Mouse (Mus musculus): Measurements from ENCODE around the gene Nme7. TPM values are rescaled to one million over a fixed set of nuclear protein-coding genes. Genes with fewer than 3 reads are reported as not detected.

Gene Nme7
- polyA plus RNA-seq, 1 experiment from 2014 or later: 36.9 TPM

DNA sequence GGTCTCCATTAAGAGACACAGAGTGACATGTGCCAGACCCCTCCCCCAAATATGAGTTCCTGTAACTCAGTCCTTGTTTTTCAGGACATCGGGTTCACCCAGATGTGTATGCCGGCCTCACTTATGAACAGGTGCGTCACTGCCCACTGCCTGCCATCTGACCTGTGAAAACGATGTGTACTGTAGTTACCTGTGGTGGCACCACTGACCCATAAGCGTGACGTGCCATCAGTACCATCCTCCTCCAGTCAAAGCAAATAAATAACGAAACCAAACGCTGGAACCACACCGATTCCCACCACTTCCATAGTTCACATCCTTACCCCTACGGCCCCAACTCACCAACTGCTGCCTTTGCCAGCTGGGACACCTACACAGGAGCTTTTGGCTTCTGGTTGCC, 142.6 kb downstream of the Nme7 start:
- Histone ChIP-seq H3K27me3 (ENCODE audit: control insufficient read depth, insufficient read depth, low read length) (no peaks in the 10 kb centered on the region), H3K4me2 (replicated peaks; ENCODE audit: low read depth, low read length) (no peak overlapping the region), H3K9me3 (ENCODE audit: control insufficient read depth, low read depth, low read length) (no peaks in the 10 kb centered on the region), H3K9ac (replicated peaks; ENCODE audit: low read depth, low read length) (no peak overlapping the region), H3K36me3 (ENCODE audit: control insufficient read depth, insufficient read depth, low read length) (peaks cover 11% of the 10 kb centered on the region), H3K27ac (ENCODE audit: low read length) (no peak overlapping the region), H3K4me1 (ENCODE audit: control insufficient read depth, insufficient read depth, low read length) (no peaks in the 10 kb centered on the region), H3K4me3 (ENCODE audit: low read depth, low read length) (no peak overlapping the region)
- 92% methylated on average over 10 of the region's 10 CpGs for WGBS
- ATAC-seq (ENCODE audit: insufficient number of reproducible peaks, insufficient read depth, low FRiP score, low read depth): no peak

DNA sequence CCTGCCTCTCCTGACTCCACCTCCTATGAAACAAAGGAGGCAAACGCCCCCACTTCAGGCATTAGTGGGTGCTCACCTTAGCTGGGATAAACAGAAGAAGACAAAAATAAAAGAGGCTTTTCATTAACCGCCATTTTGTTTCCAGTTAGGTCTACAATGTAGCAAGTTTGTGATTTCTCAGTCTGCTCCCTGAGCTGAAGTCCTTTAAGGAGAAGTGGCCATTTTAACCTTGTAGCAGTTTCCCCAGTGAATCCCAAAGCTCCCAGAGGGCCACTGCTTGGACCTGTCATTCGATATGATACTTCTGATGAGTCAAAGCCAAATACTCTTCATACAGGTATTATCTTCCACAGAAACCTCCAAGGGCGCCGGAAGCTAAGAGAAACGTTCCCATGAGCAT, 143.6 kb downstream of the Nme7 start:
- no peaks in the 10 kb centered on the region for H3K27me3 ChIP-seq (ENCODE audit: control insufficient read depth, insufficient read depth, low read length)
- H3K4me2 ChIP-seq (replicated peaks; ENCODE audit: low read depth, low read length): no peak overlapping the region
- peaks cover 10% of the 10 kb centered on the region; the same call in 1 of the 2 replicates for H3K36me3 ChIP-seq (ENCODE audit: control insufficient read depth, insufficient read depth, low read length)
- 87% methylated on average over 6 of the region's 6 CpGs for WGBS
- ATAC-seq (ENCODE audit: insufficient number of reproducible peaks, insufficient read depth, low FRiP score, low read depth): no peak
- H3K27ac ChIP-seq (ENCODE audit: low read length): no peak overlapping the region
- no peaks in the 10 kb centered on the region for H3K4me1 ChIP-seq (ENCODE audit: control insufficient read depth, insufficient read depth, low read length)
- no peaks in the 10 kb centered on the region for H3K9me3 ChIP-seq (ENCODE audit: control insufficient read depth, low read depth, low read length)
- H3K4me3 ChIP-seq (ENCODE audit: low read depth, low read length): no peak overlapping the region
- H3K9ac ChIP-seq (replicated peaks; ENCODE audit: low read depth, low read length): no peak overlapping the region

DNA sequence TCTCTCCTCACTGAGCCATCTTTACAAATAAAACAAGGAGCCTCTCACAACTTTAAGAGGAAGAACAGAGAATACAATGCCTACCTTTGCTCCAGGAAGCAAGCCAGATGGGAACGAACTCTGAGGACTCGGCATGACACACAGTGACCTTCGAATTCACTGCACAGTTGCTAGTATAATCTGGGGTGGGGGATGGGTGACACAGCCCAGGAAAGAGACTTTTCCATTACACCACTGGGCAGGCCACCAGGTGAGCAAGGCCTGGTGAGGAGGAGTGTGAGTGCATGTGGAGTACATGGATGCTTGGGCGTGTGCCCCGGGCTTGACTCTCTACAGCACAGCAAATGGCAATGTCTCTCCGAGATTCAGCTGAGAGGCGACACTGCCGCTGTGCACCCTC, 145.7 kb downstream of the Nme7 start:
- 90% methylated on average over 8 of the region's 8 CpGs for WGBS
- Histone ChIP-seq H3K36me3 (ENCODE audit: control insufficient read depth, insufficient read depth, low read length) (peaks cover 11% of the 10 kb centered on the region; the same call in 1 of the 2 replicates), H3K27me3 (ENCODE audit: control insufficient read depth, insufficient read depth, low read length) (no peaks in the 10 kb centered on the region), H3K4me2 (replicated peaks; ENCODE audit: low read depth, low read length) (no peak overlapping the region), H3K27ac (ENCODE audit: low read length) (no peak overlapping the region), H3K9ac (replicated peaks; ENCODE audit: low read depth, low read length) (no peak overlapping the region), H3K4me1 (ENCODE audit: control insufficient read depth, insufficient read depth, low read length) (peaks cover 3% of the 10 kb centered on the region; the same call in 1 of the 2 replicates), H3K4me3 (ENCODE audit: low read depth, low read length) (no peak overlapping the region), H3K9me3 (ENCODE audit: control insufficient read depth, low read depth, low read length) (no peaks in the 10 kb centered on the region)
- ATAC-seq (ENCODE audit: insufficient number of reproducible peaks, insufficient read depth, low FRiP score, low read depth): no peak

DNA sequence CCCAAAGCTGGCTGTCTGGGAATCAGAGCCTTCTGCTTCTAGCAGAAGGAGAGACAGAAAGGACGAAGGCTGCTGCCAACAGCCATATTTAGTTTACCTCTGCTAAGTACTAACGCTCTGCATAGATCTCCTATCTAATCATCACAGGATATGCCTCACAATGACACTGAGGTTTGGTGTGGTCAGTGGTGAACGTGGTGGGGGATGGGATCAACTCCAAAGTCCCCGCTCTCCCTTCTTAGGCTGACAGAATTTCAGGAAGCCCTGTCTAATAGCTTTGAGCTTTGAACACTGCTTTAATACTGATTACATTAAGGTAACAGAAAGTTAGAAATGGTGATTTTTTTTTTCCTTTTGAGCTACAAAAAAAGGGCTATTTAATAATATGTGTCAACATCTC, 146.3 kb downstream of the Nme7 start:
- WGBS: 67% methylated on average over 4 of the region's 4 CpGs
- H3K4me2 ChIP-seq (replicated peaks; ENCODE audit: low read depth, low read length): no peak overlapping the region
- peaks cover 11% of the 10 kb centered on the region; the same call in 1 of the 2 replicates for H3K36me3 ChIP-seq (ENCODE audit: control insufficient read depth, insufficient read depth, low read length)
- H3K27ac ChIP-seq (ENCODE audit: low read length): no peak overlapping the region
- H3K4me3 ChIP-seq (ENCODE audit: low read depth, low read length): no peak overlapping the region
- ATAC-seq (ENCODE audit: insufficient number of reproducible peaks, insufficient read depth, low FRiP score, low read depth): no peak
- no peaks in the 10 kb centered on the region for H3K9me3 ChIP-seq (ENCODE audit: control insufficient read depth, low read depth, low read length)
- no peak overlapping the region for H3K9ac ChIP-seq (replicated peaks; ENCODE audit: low read depth, low read length)
- no peaks in the 10 kb centered on the region for H3K27me3 ChIP-seq (ENCODE audit: control insufficient read depth, insufficient read depth, low read length)
- H3K4me1 ChIP-seq (ENCODE audit: control insufficient read depth, insufficient read depth, low read length): peaks cover 7% of the 10 kb centered on the region; the same call in 1 of the 2 replicates

DNA sequence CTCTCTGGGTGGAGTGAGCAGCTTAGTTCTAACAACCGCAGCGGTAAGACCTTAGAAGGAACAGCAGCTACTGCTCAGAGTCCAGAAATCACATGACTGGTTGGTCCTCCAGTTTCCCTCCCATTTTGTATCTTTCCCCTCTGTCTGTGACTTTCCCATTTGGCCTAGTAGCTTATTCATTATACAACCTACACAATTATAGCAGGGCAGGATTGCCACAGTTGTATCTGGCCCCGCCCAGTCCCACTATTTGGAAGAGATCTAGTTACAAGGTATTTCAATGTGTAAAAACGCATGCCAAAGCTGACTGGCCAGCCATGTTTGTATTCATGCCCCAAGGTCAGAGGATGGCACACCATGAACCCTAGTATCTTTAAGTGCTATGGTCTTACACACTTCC, 146.7 kb downstream of the Nme7 start:
- H3K9ac ChIP-seq (replicated peaks; ENCODE audit: low read depth, low read length): no peak overlapping the region
- H3K9me3 ChIP-seq (ENCODE audit: control insufficient read depth, low read depth, low read length): no peaks in the 10 kb centered on the region
- no peak for ATAC-seq (ENCODE audit: insufficient number of reproducible peaks, insufficient read depth, low FRiP score, low read depth)
- no peak overlapping the region for H3K4me2 ChIP-seq (replicated peaks; ENCODE audit: low read depth, low read length)
- H3K27ac ChIP-seq (ENCODE audit: low read length): no peak overlapping the region
- H3K4me3 ChIP-seq (ENCODE audit: low read depth, low read length): no peak overlapping the region
- WGBS: 77% methylated on average over 4 of the region's 4 CpGs
- H3K36me3 ChIP-seq (ENCODE audit: control insufficient read depth, insufficient read depth, low read length): peaks cover 11% of the 10 kb centered on the region; the same call in 1 of the 2 replicates
- peaks cover 7% of the 10 kb centered on the region; the same call in 1 of the 2 replicates for H3K4me1 ChIP-seq (ENCODE audit: control insufficient read depth, insufficient read depth, low read length)
- no peaks in the 10 kb centered on the region for H3K27me3 ChIP-seq (ENCODE audit: control insufficient read depth, insufficient read depth, low read length)

DNA sequence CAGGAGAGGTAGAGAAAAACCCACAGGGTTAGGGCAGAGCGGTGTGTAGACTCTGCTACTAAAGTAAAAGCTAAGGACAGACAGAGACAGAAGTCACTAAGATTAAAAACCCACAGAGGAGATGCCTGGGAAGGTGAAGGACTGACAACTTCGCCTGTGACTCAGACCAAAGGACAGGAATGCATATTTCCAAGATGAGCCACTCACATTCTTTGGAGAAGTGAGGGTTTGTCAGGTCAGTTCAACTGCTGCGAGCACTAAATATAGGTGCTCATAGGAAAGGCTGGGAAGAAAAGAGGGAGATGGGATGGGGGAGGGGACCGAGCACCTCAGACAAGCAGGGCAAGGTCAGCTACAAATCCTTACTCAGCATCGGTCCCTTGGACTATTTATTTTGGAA, 147.4 kb downstream of the Nme7 start:
- Histone ChIP-seq H3K4me3 (ENCODE audit: low read depth, low read length) (no peak overlapping the region), H3K9me3 (ENCODE audit: control insufficient read depth, low read depth, low read length) (no peaks in the 10 kb centered on the region), H3K27ac (ENCODE audit: low read length) (no peak overlapping the region), H3K4me2 (replicated peaks; ENCODE audit: low read depth, low read length) (no peak overlapping the region), H3K27me3 (ENCODE audit: control insufficient read depth, insufficient read depth, low read length) (0 out of 2 replicates have a peak, but pooled peaks cover 3% of the 10 kb centered on the region), H3K9ac (replicated peaks; ENCODE audit: low read depth, low read length) (no peak overlapping the region), H3K4me1 (ENCODE audit: control insufficient read depth, insufficient read depth, low read length) (peaks cover 7% of the 10 kb centered on the region; the same call in 1 of the 2 replicates), H3K36me3 (ENCODE audit: control insufficient read depth, insufficient read depth, low read length) (peaks cover 11% of the 10 kb centered on the region; the same call in 1 of the 2 replicates)
- WGBS: 80% methylated on average over 5 of the region's 5 CpGs
- ATAC-seq (ENCODE audit: insufficient number of reproducible peaks, insufficient read depth, low FRiP score, low read depth): no peak

DNA sequence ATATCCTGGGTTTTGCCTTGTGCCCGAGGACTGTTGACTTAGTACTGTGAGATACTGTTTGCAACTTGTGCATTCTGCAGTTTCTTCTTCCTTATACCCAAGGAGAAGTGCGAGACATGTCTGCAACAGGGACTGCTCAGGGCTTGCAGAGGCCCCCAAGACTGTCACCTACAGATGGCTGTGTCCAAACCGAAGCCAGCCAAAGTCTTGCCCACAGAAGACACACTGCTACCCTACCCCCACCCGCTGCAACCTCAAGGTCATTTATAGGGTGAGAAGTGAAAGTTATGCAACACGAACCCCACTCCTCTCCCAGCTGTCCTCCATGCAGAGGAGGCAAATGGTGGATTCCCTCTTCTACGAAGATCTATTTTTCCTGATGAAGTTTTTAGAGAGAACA, 148.7 kb downstream of the Nme7 start:
- 77% methylated on average over 6 of the region's 6 CpGs for WGBS
- ATAC-seq (ENCODE audit: insufficient number of reproducible peaks, insufficient read depth, low FRiP score, low read depth): no peak
- Histone ChIP-seq H3K4me2 (replicated peaks; ENCODE audit: low read depth, low read length) (no peak overlapping the region), H3K27me3 (ENCODE audit: control insufficient read depth, insufficient read depth, low read length) (0 out of 2 replicates have a peak, but pooled peaks cover 3% of the 10 kb centered on the region), H3K27ac (ENCODE audit: low read length) (no peak overlapping the region), H3K36me3 (ENCODE audit: control insufficient read depth, insufficient read depth, low read length) (peaks cover 11% of the 10 kb centered on the region; the same call in 1 of the 2 replicates), H3K9me3 (ENCODE audit: control insufficient read depth, low read depth, low read length) (no peaks in the 10 kb centered on the region), H3K9ac (replicated peaks; ENCODE audit: low read depth, low read length) (no peak overlapping the region), H3K4me1 (ENCODE audit: control insufficient read depth, insufficient read depth, low read length) (peaks cover 9% of the 10 kb centered on the region; the same call in 1 of the 2 replicates), H3K4me3 (ENCODE audit: low read depth, low read length) (no peak overlapping the region)

DNA sequence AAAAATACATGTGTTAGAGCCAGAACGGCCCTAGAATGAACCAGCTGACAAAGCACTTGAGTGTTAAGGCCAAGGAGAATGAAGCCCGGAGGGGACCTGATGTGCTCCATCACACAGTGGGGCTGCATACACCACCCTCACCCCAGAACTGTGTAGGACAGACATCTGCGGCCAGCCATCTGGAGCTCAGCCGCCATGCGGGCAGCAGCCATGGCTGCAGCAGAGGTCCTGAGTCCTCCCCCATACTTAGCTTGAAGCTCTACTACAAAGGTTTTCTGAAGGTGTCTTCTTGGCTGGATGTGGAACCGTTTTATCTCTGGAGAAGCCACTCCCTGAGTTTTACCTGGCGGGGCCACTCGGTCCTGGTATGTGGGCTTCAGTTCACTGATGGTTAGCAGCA, 149.2 kb downstream of the Nme7 start:
- H3K9ac ChIP-seq (replicated peaks; ENCODE audit: low read depth, low read length): no peak overlapping the region
- no peak overlapping the region for H3K4me3 ChIP-seq (ENCODE audit: low read depth, low read length)
- peaks cover 9% of the 10 kb centered on the region; the same call in 1 of the 2 replicates for H3K4me1 ChIP-seq (ENCODE audit: control insufficient read depth, insufficient read depth, low read length)
- 88% methylated on average over 8 of the region's 8 CpGs for WGBS
- H3K4me2 ChIP-seq (replicated peaks; ENCODE audit: low read depth, low read length): no peak overlapping the region
- no peak for ATAC-seq (ENCODE audit: insufficient number of reproducible peaks, insufficient read depth, low FRiP score, low read depth)
- no peaks in the 10 kb centered on the region for H3K9me3 ChIP-seq (ENCODE audit: control insufficient read depth, low read depth, low read length)
- peaks cover 11% of the 10 kb centered on the region; the same call in 1 of the 2 replicates for H3K36me3 ChIP-seq (ENCODE audit: control insufficient read depth, insufficient read depth, low read length)
- no peak overlapping the region for H3K27ac ChIP-seq (ENCODE audit: low read length)
- 0 out of 2 replicates have a peak, but pooled peaks cover 3% of the 10 kb centered on the region for H3K27me3 ChIP-seq (ENCODE audit: control insufficient read depth, insufficient read depth, low read length)

DNA sequence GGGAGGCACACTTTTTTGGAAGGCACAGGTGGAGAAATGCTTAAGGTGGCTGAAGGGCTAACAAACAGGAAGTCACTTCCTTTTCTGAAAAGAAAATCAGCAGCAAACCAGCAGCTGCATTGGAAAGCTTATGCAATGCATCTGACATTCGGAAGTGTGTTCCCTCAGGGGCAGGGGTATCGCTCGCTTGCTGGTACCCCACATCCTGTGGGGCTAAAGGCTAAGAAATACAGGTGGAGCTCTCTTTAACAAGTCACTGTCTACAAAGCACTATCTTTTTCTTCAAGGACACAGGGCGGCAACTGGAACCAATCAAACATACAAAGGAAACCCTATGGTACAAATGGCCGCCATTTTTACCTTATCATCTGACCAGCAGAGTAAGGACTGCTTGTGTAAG, 149.8 kb downstream of the Nme7 start:
- Histone ChIP-seq H3K27me3 (ENCODE audit: control insufficient read depth, insufficient read depth, low read length) (0 out of 2 replicates have a peak, but pooled peaks cover 5% of the 10 kb centered on the region), H3K4me2 (replicated peaks; ENCODE audit: low read depth, low read length) (0 out of 2 replicates have a peak overlapping the region, but pooled peaks have one; percentile 42), H3K4me3 (ENCODE audit: low read depth, low read length) (no peak overlapping the region), H3K9ac (replicated peaks; ENCODE audit: low read depth, low read length) (no peak overlapping the region), H3K36me3 (ENCODE audit: control insufficient read depth, insufficient read depth, low read length) (peaks cover 11% of the 10 kb centered on the region; the same call in 1 of the 2 replicates), H3K27ac (ENCODE audit: low read length) (no peak overlapping the region), H3K9me3 (ENCODE audit: control insufficient read depth, low read depth, low read length) (no peaks in the 10 kb centered on the region), H3K4me1 (ENCODE audit: control insufficient read depth, insufficient read depth, low read length) (peaks cover 9% of the 10 kb centered on the region; the same call in 1 of the 2 replicates)
- ATAC-seq (ENCODE audit: insufficient number of reproducible peaks, insufficient read depth, low FRiP score, low read depth): no peak
- 80% methylated on average over 5 of the region's 5 CpGs for WGBS
